Mouse (Mus musculus) urinary bladder, postnatal 25 days (tissue): ENCODE results near the gene Mrpl38.

Source experiments
- DNase-seq: peaks from one replicate; pipeline ENCODE4 v3.0.0; 2022; ENCODE audit warnings: low spot score

The Mrpl38 gene

GRCm38 (mm10) chr11:116110131-116110530 lies 28.5 kb downstream of the Mrpl38 start:
- peak; percentile 77 for DNase-seq

GRCm38 (mm10) chr11:116109441-116110081 lies 29.1 kb downstream of the Mrpl38 start:
- DNase-seq: no peak

GRCm38 (mm10) chr11:116108464-116109137 lies 30.1 kb downstream of the Mrpl38 start:
- DNase-seq: peak; percentile 62

GRCm38 (mm10) chr11:116107777-116108285 lies 30.8 kb downstream of the Mrpl38 start:
- DNase-seq: no peak

- DNase-seq: no peak
Observed at GRCm38 (mm10) chr11:116106963-116107776, 31.5 kb downstream of the Mrpl38 start.

GRCm38 (mm10) chr11:116106154-116106962 lies 32.3 kb downstream of the Mrpl38 start:
- no peak for DNase-seq

- DNase-seq: no peak
Observed at GRCm38 (mm10) chr11:116105065-116105464, 33.6 kb downstream of the Mrpl38 start.

GRCm38 (mm10) chr11:116104006-116104646 lies 34.5 kb downstream of the Mrpl38 start:
- DNase-seq: no peak

GRCm38 (mm10) chr11:116103572-116103971 lies 35.1 kb downstream of the Mrpl38 start:
- no peak for DNase-seq

- DNase-seq: no peak
Observed at GRCm38 (mm10) chr11:116102472-116102871, 36.2 kb downstream of the Mrpl38 start.

GRCm38 (mm10) chr11:116101931-116102381 lies 36.7 kb downstream of the Mrpl38 start:
- DNase-seq: no peak

- DNase-seq: no peak
Observed at GRCm38 (mm10) chr11:116100839-116101238, 37.8 kb downstream of the Mrpl38 start.

- DNase-seq: peak; percentile 56
Observed at GRCm38 (mm10) chr11:116100385-116100784, 38.3 kb downstream of the Mrpl38 start.

GRCm38 (mm10) chr11:116099462-116099861 lies 39.2 kb downstream of the Mrpl38 start:
- DNase-seq: no peak

- DNase-seq: no peak
Observed at GRCm38 (mm10) chr11:116098711-116099460, 39.8 kb downstream of the Mrpl38 start.

GRCm38 (mm10) chr11:116096213-116097108 lies 42.2 kb downstream of the Mrpl38 start:
- DNase-seq: no peak

- DNase-seq: no peak
Observed at GRCm38 (mm10) chr11:116095573-116095972, 43.1 kb downstream of the Mrpl38 start.

GRCm38 (mm10) chr11:116093771-116094565 lies 44.7 kb downstream of the Mrpl38 start:
- no peak for DNase-seq
